ENCODE assay signal across 18 mouse cellular contexts in the genomic region with DNA sequence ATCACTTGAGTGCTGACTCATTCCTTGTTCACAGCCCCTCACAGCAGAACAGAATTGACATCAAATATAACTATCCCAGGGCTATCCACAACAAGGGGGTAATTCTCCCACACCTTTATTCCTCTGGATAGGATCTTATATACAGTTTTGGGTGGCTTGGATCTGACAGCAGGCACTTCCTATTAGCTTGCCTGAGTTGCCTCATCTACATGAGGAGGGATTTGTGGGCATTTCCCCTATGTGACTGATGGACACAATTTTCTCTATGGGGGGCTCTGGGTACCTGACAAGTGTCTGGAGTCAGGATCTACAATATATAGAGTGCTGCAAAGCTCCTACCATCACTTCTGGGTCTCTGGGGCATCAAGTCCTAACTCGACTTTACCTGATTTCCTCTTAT.
"Had no signal": no experiment of that assay in that cellular context is flagged by ENCODE, and none has a peak within 500 bp of the region (broad histone marks: within the 10 kb centered on the region; RNA-seq: fewer than 3 reads in every experiment).

No protein-coding gene starts in this region.

- H3K9me3 ChIP-seq: liver, embryonic 13.5 days; midbrain, embryonic 15.5 days; neural tube, embryonic 12.5 days; neural tube, embryonic 15.5 days had no signal

- H3K4me1 ChIP-seq: liver, embryonic 13.5 days; midbrain, embryonic 15.5 days; neural tube, embryonic 12.5 days; neural tube, embryonic 15.5 days had no signal

- H3K27ac ChIP-seq: liver, embryonic 13.5 days; midbrain, embryonic 15.5 days; neural tube, embryonic 12.5 days; neural tube, embryonic 15.5 days; stomach, postnatal 0 days had no signal

- DNase-seq: kidney, adult 9 months; kidney, postnatal 14 days; kidney, postnatal 4 days; layer of hippocampus, adult 9-11 months; liver, embryonic 13.5 days; lung, adult 2 months; lung, postnatal 14 days; lung, postnatal 4 days; right cerebral cortex, adult 18-20 months; right cerebral cortex, postnatal 14 days; right cerebral cortex, postnatal 4 days; thymus, adult 2 months; thymus, postnatal 14 days; thymus, postnatal 4 days had no signal

- H3K4me3 ChIP-seq: liver, embryonic 13.5 days; midbrain, embryonic 15.5 days; neural tube, embryonic 12.5 days; neural tube, embryonic 15.5 days had no signal

- H3K27me3 ChIP-seq: liver, embryonic 13.5 days; midbrain, embryonic 15.5 days; neural tube, embryonic 12.5 days; neural tube, embryonic 15.5 days had no signal

- H3K9ac ChIP-seq: liver, embryonic 13.5 days; midbrain, embryonic 15.5 days; neural tube, embryonic 12.5 days; neural tube, embryonic 15.5 days had no signal

- H3K36me3 ChIP-seq: liver, embryonic 13.5 days; midbrain, embryonic 15.5 days; neural tube, embryonic 12.5 days; neural tube, embryonic 15.5 days had no signal

- ATAC-seq: midbrain, embryonic 15.5 days had no signal
